Mouse (Mus musculus) midbrain, postnatal 0 days (tissue): ENCODE data around the gene Gm13420. TPM values are rescaled to one million over a fixed set of nuclear protein-coding genes. Genes with fewer than 3 reads are reported as not detected.

Experiments
- ATAC-seq: fragments of 200-750 bp; cut with Nextera tagmentation; 2 replicates; pipeline ENCODE4 v1.8.0; 2017; ENCODE audit warnings: moderate number of reproducible peaks, mild to moderate bottlenecking, moderate TSS enrichment, moderate library complexity; ENCODE audit not compliant: low FRiP score
- DNase-seq: peaks from one replicate; pipeline ENCODE4 v3.0.0-alpha.2; 2015; ENCODE audit warnings: low spot score
- H3K27ac ChIP-seq: fragments of 300-500 bp; sonication (generic); 2 replicates; pipeline ENCODE4 v1.5.1; 2014; ENCODE audit warnings: low read depth, mild to moderate bottlenecking, low read length, mixed read lengths
- H3K27me3 ChIP-seq: fragments of 300-500 bp; sonication (generic); 2 replicates; pipeline ENCODE4 v1.6.1; 2014; ENCODE audit warnings: low read length, control low read depth, mixed read lengths; ENCODE audit not compliant: insufficient read depth
- H3K36me3 ChIP-seq: fragments of 300-500 bp; sonication (generic); 2 replicates; pipeline ENCODE4 v1.6.1; 2014; ENCODE audit warnings: low read length, control low read depth, mixed read lengths; ENCODE audit not compliant: insufficient read depth
- H3K4me1 ChIP-seq: fragments of 300-500 bp; sonication (generic); 2 replicates; pipeline ENCODE4 v1.6.1; 2014; ENCODE audit warnings: mild to moderate bottlenecking, control low read depth, antibody characterized with exemption, low read length, mixed read lengths; ENCODE audit not compliant: insufficient read depth
- H3K4me2 ChIP-seq: fragments of 300-500 bp; sonication (generic); 2 replicates; pipeline ENCODE4 v1.6.1; 2014; ENCODE audit warnings: low read depth, mild to moderate bottlenecking, low read length, mixed read lengths; ENCODE audit not compliant: poor library complexity, severe bottlenecking
- H3K4me3 ChIP-seq: fragments of 300-500 bp; sonication (generic); 2 replicates; pipeline ENCODE4 v1.5.1; 2014; ENCODE audit warnings: low read depth, mild to moderate bottlenecking, low read length, moderate library complexity
- H3K9ac ChIP-seq: fragments of 300-500 bp; sonication (generic); replicated peaks from 2 replicates; pipeline ENCODE4 v1.6.1; 2014; ENCODE audit warnings: mild to moderate bottlenecking, low read length, moderate library complexity, mixed read lengths; ENCODE audit not compliant: poor library complexity, severe bottlenecking
- H3K9me3 ChIP-seq: fragments of 300-500 bp; sonication (generic); 2 replicates; pipeline ENCODE4 v1.6.1; 2016; ENCODE audit warnings: low read length, control low read depth
- CTCF ChIP-seq: IDR thresholded peaks from 2 replicates; pipeline ENCODE4 v1.5.1; 2016; ENCODE audit warnings: antibody characterized with exemption, mild to moderate bottlenecking
- WGBS: fragments of 180-500 bp; shearing (Covaris S2); extraction: QIAGEN DNeasy Blood & Tissue Kit; methylation state at CpG from one replicate; pipeline ENCODE4 v1.1.7; 2014; 5-methylcytosine and 5-hydroxymethylcytosine counted together
- polyA plus RNA-seq: library from polyadenylated mRNA; unstranded; fragments of >200 nt; fragmentation: Nextera tagmentation; extraction: Ambion mirVana; gene quantifications from 2 replicates; pipeline ENCODE4 v1.2.1, GENCODE M21; 2015
- total RNA-seq: library from RNA; depleted of rRNA; stranded (reverse); fragments of >200 nt; gene quantifications from 2 replicates; pipeline ENCODE4 v1.2.3, GENCODE M21; 2014

Gm13420 gene
- total and polyA plus RNA-seq, 2 experiments from 2014 or later, result 0.60 to 0.65 TPM

DNA sequence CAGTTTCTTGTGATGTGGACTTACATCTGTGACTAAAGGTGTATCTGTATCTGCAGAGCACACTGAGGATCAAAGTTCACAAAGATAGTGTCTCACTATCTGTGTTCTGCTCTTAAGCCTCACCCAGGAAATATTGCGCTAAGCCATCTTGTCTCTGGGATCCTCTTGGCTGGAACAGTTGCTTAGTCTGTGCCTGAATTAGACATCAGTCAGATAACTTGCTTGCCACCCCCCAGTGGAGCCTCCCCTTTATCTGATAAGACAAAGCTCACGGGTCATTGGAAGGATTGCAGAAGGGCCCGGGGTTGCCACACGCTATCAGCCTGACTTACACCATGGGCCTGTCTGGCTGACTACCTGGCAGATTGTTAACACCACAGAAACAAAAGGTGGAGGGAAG lies 21.8 kb upstream of the Gm13420 start:
- TF ChIP-seq CTCF, result no peak
- no peak overlapping the region for H3K9ac ChIP-seq
- H3K9me3 ChIP-seq, result no peaks in the 10 kb centered on the region
- H3K4me2 ChIP-seq, result no peak overlapping the region
- H3K27ac ChIP-seq, result no peak overlapping the region
- H3K36me3 ChIP-seq, result peaks cover 18% of the 10 kb centered on the region
- H3K4me1 ChIP-seq, result no peaks in the 10 kb centered on the region
- H3K27me3 ChIP-seq, result no peaks in the 10 kb centered on the region
- ATAC-seq (no peak), DNase-seq (no peak)
- WGBS, result 96% methylated on average over 4 of the region's 4 CpGs
- no peak overlapping the region for H3K4me3 ChIP-seq

DNA sequence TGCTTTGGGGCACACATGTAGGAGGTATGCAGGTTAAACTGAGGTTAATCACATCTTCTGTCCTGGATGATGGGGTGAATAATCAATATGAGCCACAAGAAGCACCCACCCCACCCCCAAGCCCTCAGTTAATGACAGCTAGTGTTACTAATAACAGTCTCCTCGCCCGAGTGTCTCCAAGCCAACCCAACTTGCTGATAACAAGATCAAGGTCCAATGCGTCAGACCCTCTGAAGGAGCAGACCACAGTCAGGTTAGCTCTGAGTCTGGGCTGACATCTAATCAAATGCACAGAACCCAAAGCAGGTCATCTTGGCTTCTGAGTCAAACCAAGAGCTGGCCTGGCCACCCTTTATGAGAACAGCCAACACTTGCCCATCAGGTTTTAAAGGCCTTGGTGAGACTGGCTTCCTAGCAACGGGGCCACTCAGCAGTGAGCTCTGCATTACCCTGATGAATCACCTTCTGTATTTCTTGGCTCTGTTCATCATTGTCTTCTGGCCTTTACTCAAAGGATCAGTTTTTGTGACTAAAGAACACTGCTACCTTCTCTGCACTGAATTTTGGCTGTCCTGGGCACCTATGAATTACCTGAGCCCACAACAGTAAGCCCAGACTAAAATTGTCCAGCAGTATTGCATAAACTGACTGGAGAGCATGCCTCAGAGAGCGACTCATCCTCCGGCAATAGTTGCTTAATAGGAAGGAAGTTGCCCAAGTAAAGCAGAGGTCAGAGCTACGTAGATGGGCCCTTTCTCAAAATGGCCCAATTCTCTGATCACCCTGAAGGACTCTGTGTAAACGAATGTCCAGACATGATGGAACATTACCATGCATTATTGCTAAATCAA lies 20.4 kb upstream of the Gm13420 start:
- no peak for TF ChIP-seq CTCF
- Histone ChIP-seq H3K4me3 (no peak overlapping the region), H3K27ac (no peak overlapping the region), H3K27me3 (no peaks in the 10 kb centered on the region), H3K9ac (no peak overlapping the region), H3K4me2 (no peak overlapping the region), H3K4me1 (no peaks in the 10 kb centered on the region), H3K9me3 (no peaks in the 10 kb centered on the region), H3K36me3 (peaks cover 4% of the 10 kb centered on the region)
- 90% methylated on average over 8 of the region's 8 CpGs for WGBS
- DNase-seq (no peak), ATAC-seq (no peak)

DNA sequence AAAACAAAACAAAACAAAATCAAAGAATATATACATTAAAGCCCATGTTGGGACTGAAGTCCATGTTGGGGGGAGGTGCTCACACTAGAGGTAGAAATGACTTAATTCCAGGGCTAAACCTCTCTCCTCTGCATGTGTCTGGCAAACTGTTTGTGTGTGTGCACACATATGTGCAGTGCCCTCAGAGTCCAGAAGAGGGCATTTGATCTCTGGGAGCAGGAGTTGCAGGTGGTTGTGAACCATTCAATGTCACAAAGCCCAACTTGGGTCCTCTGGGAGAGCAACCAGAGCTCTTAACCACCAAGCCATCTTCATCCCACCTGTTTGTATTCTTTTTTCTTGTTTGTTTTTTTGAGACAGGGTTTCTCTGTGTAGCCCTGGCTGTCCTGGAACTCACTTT lies 18.7 kb upstream of the Gm13420 start:
- no peak overlapping the region for H3K9ac ChIP-seq

DNA sequence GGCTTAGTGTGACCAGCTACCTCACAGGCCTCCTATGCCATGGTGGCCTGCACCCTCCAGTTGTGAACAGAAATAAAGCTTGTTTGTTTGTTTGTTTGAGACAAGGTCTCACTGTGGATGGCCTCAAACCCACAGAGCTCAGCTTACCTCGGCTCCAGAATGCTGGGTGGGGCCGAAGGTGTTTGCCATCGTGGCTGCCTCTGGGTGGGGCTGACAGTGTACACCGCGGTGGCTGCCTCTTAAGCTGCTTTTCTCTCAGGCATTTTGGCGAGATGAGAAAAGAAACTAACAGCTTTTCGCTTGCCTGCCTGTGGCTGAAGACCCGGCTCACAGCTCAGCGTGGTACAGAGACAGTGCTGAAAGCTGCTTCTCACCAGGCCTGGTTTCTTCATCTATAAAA lies 17.4 kb upstream of the Gm13420 start:
- no peak overlapping the region for H3K4me3 ChIP-seq
- no peak overlapping the region for H3K9ac ChIP-seq
- ATAC-seq (no peak), DNase-seq (no peak)
- H3K27ac ChIP-seq, result no peak overlapping the region
- no peaks in the 10 kb centered on the region for H3K9me3 ChIP-seq
- H3K4me2 ChIP-seq, result no peak overlapping the region
- H3K27me3 ChIP-seq, result no peaks in the 10 kb centered on the region
- WGBS, result 66% methylated on average over 9 of the region's 9 CpGs
- TF ChIP-seq CTCF, result no peak
- no peaks in the 10 kb centered on the region for H3K36me3 ChIP-seq
- no peaks in the 10 kb centered on the region for H3K4me1 ChIP-seq

More for the DNA sequence above, 18.7 kb upstream of the Gm13420 start:
- Histone ChIP-seq H3K9me3 (no peaks in the 10 kb centered on the region), H3K27me3 (no peaks in the 10 kb centered on the region), H3K36me3 (no peaks in the 10 kb centered on the region), H3K4me2 (no peak overlapping the region), H3K4me3 (no peak overlapping the region), H3K4me1 (no peaks in the 10 kb centered on the region), H3K27ac (no peak overlapping the region)
- DNase-seq, result no peak
- peak; percentile 37 for TF ChIP-seq CTCF
- no peak for ATAC-seq

DNA sequence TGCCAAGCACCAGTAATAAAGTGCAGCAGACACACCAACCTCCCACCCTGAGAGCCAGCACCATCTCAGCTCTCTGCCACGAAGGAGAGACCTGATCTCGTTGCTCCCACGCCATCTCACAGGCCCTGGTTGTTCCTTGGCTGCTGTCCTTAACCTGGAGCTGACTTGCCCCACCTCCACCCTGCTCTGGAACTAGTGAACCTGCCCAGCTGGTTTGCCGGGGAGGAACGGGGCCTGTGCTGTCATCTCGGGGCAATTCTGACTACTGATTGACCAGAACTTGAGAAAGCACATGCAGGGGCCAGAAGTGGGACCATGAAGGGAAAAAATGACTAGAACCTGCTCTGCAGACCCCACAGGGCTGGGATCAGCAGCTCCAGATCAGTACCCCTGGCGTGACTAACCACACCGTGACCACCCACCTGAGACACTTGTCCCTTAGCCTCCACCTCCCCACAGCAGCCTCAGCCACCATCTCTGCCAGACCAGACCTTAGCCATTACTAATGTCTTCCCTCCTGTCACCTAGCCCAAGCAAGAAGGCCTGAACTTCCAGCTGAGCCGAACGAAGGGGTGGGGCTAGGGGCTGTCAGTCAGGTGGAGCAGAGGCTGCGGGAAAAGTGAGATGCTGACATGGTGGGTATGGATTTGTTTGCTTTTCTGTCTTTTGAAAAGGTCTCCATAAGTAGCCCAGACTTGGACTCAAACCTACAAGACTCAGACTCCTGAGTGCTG lies 16.7 kb upstream of the Gm13420 start:
- H3K9me3 ChIP-seq, result no peaks in the 10 kb centered on the region
- H3K4me3 ChIP-seq, result no peak overlapping the region
- no peak overlapping the region for H3K4me2 ChIP-seq
- TF ChIP-seq CTCF, result no peak
- no peaks in the 10 kb centered on the region for H3K4me1 ChIP-seq
- 73% methylated on average over 11 of the region's 11 CpGs for WGBS
- H3K27me3 ChIP-seq, result no peaks in the 10 kb centered on the region
- H3K36me3 ChIP-seq, result no peaks in the 10 kb centered on the region
- no peak overlapping the region for H3K27ac ChIP-seq
- DNase-seq (no peak), ATAC-seq (no peak)
- no peak overlapping the region for H3K9ac ChIP-seq

DNA sequence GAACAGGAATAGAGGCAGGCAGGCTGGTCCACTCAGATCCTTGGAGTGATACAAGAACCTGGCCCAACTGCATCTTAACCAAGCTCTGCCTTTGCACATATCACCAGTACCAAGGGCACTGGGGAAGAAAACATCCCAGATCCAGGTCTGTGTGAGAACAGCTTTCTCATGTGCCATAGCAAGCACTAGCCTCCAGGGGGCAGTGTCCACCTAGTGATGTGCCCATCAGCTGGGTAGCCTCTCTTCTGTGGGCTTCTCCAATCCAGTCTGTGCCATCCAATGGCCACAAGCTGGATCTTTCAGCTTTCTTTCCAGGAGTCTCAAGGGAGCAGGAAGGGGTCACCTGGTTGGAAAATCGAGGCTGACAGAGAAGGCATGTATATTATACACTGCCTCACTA lies 13.3 kb upstream of the Gm13420 start:
- H3K9me3 ChIP-seq, result no peaks in the 10 kb centered on the region
- ATAC-seq (no peak), DNase-seq (peak; percentile 74)
- no peak overlapping the region for H3K9ac ChIP-seq
- H3K4me2 ChIP-seq, result no peak overlapping the region
- H3K36me3 ChIP-seq, result no peaks in the 10 kb centered on the region
- peak; percentile 85 for TF ChIP-seq CTCF
- 4% methylated on average over 1 of the region's 1 CpGs for WGBS
- H3K27ac ChIP-seq, result no peak overlapping the region
- no peaks in the 10 kb centered on the region for H3K27me3 ChIP-seq
- no peak overlapping the region for H3K4me3 ChIP-seq
- H3K4me1 ChIP-seq, result no peaks in the 10 kb centered on the region
